In genomic region chr17:43982505-43982904, GRCm38 (mm10) we compare ENCODE assay signal across 11 mouse cellular contexts.
"Had no signal": no experiment of that assay in that cellular context is flagged by ENCODE, and none has a peak within 500 bp of the region (broad histone marks: within the 10 kb centered on the region; RNA-seq: fewer than 3 reads in every experiment).

No protein-coding gene starts in this region.

- H3K27me3 ChIP-seq: limb, embryonic 13.5 days; neural tube, embryonic 12.5 days had no signal

- DNase-seq: kidney, adult 8-10 months; kidney, postnatal 25 days; layer of hippocampus, adult 9-11 months; layer of hippocampus, postnatal 36 days; lung, adult 18-20 months; midbrain, embryonic 14.5 days; right cerebral cortex, postnatal 14 days; thymus, postnatal 14 days had no signal

- H3K27ac ChIP-seq: limb, embryonic 13.5 days; liver, embryonic 14.5 days; neural tube, embryonic 12.5 days had no signal

- H3K4me2 ChIP-seq: limb, embryonic 13.5 days; neural tube, embryonic 12.5 days had no signal

- H3K4me3 ChIP-seq: limb, embryonic 13.5 days; neural tube, embryonic 12.5 days had no signal

- H3K9ac ChIP-seq: limb, embryonic 13.5 days; liver, embryonic 14.5 days; neural tube, embryonic 12.5 days had no signal

- H3K36me3 ChIP-seq: limb, embryonic 13.5 days; neural tube, embryonic 12.5 days had no signal

- H3K4me1 ChIP-seq: limb, embryonic 13.5 days; neural tube, embryonic 12.5 days had no signal

- H3K9me3 ChIP-seq: limb, embryonic 13.5 days; neural tube, embryonic 12.5 days had no signal
